Mouse (Mus musculus): Measurements from ENCODE around the gene Immp2l.

Gene Immp2l

GRCm38 (mm10) chr12:41052897-41053296 is 29.0 kb downstream of the Immp2l start:
- DNase-seq: no peak

GRCm38 (mm10) chr12:41054006-41054791 is 30.3 kb downstream of the Immp2l start:
- DNase-seq: no peak

GRCm38 (mm10) chr12:41055941-41056340 is 32.1 kb downstream of the Immp2l start:
- no peak for DNase-seq

GRCm38 (mm10) chr12:41063281-41063680 is 39.4 kb downstream of the Immp2l start:
- DNase-seq: no peak

- DNase-seq: no peak
These were observed 58.0 kb downstream of the Immp2l start for GRCm38 (mm10) chr12:41081843-41082242.

- no peak for DNase-seq
These were observed 60.6 kb downstream of the Immp2l start for GRCm38 (mm10) chr12:41084370-41085089.

- no peak for DNase-seq
These were observed 66.1 kb downstream of the Immp2l start for GRCm38 (mm10) chr12:41089931-41090366.

GRCm38 (mm10) chr12:41090771-41091170 is 66.9 kb downstream of the Immp2l start:
- DNase-seq: no peak

GRCm38 (mm10) chr12:41091316-41091715 is 67.4 kb downstream of the Immp2l start:
- DNase-seq: no peak

GRCm38 (mm10) chr12:41096045-41096444 is 72.2 kb downstream of the Immp2l start:
- DNase-seq: no peak

GRCm38 (mm10) chr12:41097406-41097805 is 73.5 kb downstream of the Immp2l start:
- DNase-seq: peak; percentile 47 to 64

GRCm38 (mm10) chr12:41109011-41109410 is 85.1 kb downstream of the Immp2l start:
- DNase-seq: no peak

- peak in 1 of 2 experiments; percentile 16 for DNase-seq
These were observed 87.6 kb downstream of the Immp2l start for GRCm38 (mm10) chr12:41111456-41111855.

- no peak for DNase-seq
These were observed 88.2 kb downstream of the Immp2l start for GRCm38 (mm10) chr12:41112137-41112536.

- DNase-seq: no peak
These were observed 94.5 kb downstream of the Immp2l start for GRCm38 (mm10) chr12:41118358-41118757.

- DNase-seq: no peak
These were observed 95.8 kb downstream of the Immp2l start for GRCm38 (mm10) chr12:41119657-41120056.

- no peak for DNase-seq
These were observed 99.3 kb downstream of the Immp2l start for GRCm38 (mm10) chr12:41123207-41123606.

GRCm38 (mm10) chr12:41134885-41135284 is 111.0 kb downstream of the Immp2l start:
- no peak for DNase-seq

- no peak for DNase-seq
These were observed 135.7 kb downstream of the Immp2l start for GRCm38 (mm10) chr12:41159543-41159942.

- no peak for DNase-seq
These were observed 143.9 kb downstream of the Immp2l start for GRCm38 (mm10) chr12:41167802-41168201.

- DNase-seq: no peak
These were observed 146.2 kb downstream of the Immp2l start for GRCm38 (mm10) chr12:41170051-41170450.

GRCm38 (mm10) chr12:41182856-41183255 is 159.0 kb downstream of the Immp2l start:
- no peak for DNase-seq

GRCm38 (mm10) chr12:41185060-41185459 is 161.2 kb downstream of the Immp2l start:
- DNase-seq: no peak

GRCm38 (mm10) chr12:41185509-41185908 is 161.6 kb downstream of the Immp2l start:
- no peak for DNase-seq
